Mouse (Mus musculus): ENCODE results near the gene Erp44.

Erp44 gene

GRCm38 (mm10) chr4:48279498-48280134 lies at the start of gene Erp44, which contains the start of gene Invs:
TSS of gene Erp44 (minus strand) at chr4:48279558.
TSS of gene Invs (plus strand) at chr4:48279760.
- DNase-seq (ENCODE audit: low spot score in 2 of 2) = peak; percentile 94 to 97

- DNase-seq (ENCODE audit: low spot score in 2 of 2) = no peak
Observed at GRCm38 (mm10) chr4:48328042-48328441, 48.7 kb upstream of the Erp44 start.

- DNase-seq (ENCODE audit: low spot score in 2 of 2) = no peak
Observed at GRCm38 (mm10) chr4:48327192-48327591, 47.8 kb upstream of the Erp44 start.

- no peak for DNase-seq (ENCODE audit: low spot score in 2 of 2)
Observed at GRCm38 (mm10) chr4:48322095-48322494, 42.7 kb upstream of the Erp44 start.

GRCm38 (mm10) chr4:48321276-48321675 lies 41.9 kb upstream of the Erp44 start:
- no peak for DNase-seq (ENCODE audit: low spot score in 2 of 2)

GRCm38 (mm10) chr4:48316036-48316435 lies 36.7 kb upstream of the Erp44 start:
- no peak for DNase-seq (ENCODE audit: low spot score in 2 of 2)

GRCm38 (mm10) chr4:48314814-48315213 lies 35.5 kb upstream of the Erp44 start:
- no peak for DNase-seq (ENCODE audit: low spot score in 2 of 2)

- DNase-seq (ENCODE audit: low spot score in 2 of 2) = peak in 1 of 2 experiments; percentile 38
Observed at GRCm38 (mm10) chr4:48287086-48287757, 7.9 kb upstream of the Erp44 start.

- DNase-seq (ENCODE audit: low spot score in 2 of 2) = no peak
Observed at GRCm38 (mm10) chr4:48281121-48281520, 1.8 kb upstream of the Erp44 start.

- DNase-seq (ENCODE audit: low spot score in 2 of 2) = no peak
Observed at GRCm38 (mm10) chr4:48278757-48279497, 431 bp downstream of the Erp44 start.

- DNase-seq (ENCODE audit: low spot score in 2 of 2) = no peak
Observed at GRCm38 (mm10) chr4:48277011-48277410, 2.3 kb downstream of the Erp44 start.

- no peak for DNase-seq (ENCODE audit: low spot score in 2 of 2)
Observed at GRCm38 (mm10) chr4:48275736-48276135, 3.6 kb downstream of the Erp44 start.

- DNase-seq (ENCODE audit: low spot score in 2 of 2) = no peak
Observed at GRCm38 (mm10) chr4:48273119-48273829, 6.1 kb downstream of the Erp44 start.

- DNase-seq (ENCODE audit: low spot score in 2 of 2) = no peak
Observed at GRCm38 (mm10) chr4:48271838-48272237, 7.5 kb downstream of the Erp44 start.

GRCm38 (mm10) chr4:48270532-48270931 lies 8.8 kb downstream of the Erp44 start:
- no peak for DNase-seq (ENCODE audit: low spot score in 2 of 2)

GRCm38 (mm10) chr4:48268127-48268526 lies 11.2 kb downstream of the Erp44 start:
- no peak for DNase-seq (ENCODE audit: low spot score in 2 of 2)

- no peak for DNase-seq (ENCODE audit: low spot score in 2 of 2)
Observed at GRCm38 (mm10) chr4:48267683-48268082, 11.7 kb downstream of the Erp44 start.

GRCm38 (mm10) chr4:48258045-48258444 lies 21.3 kb downstream of the Erp44 start:
- no peak for DNase-seq (ENCODE audit: low spot score in 2 of 2)

GRCm38 (mm10) chr4:48253266-48253665 lies 26.1 kb downstream of the Erp44 start:
- DNase-seq (ENCODE audit: low spot score in 2 of 2) = no peak

- DNase-seq (ENCODE audit: low spot score in 2 of 2) = no peak
Observed at GRCm38 (mm10) chr4:48244280-48244679, 35.1 kb downstream of the Erp44 start.

GRCm38 (mm10) chr4:48243737-48244136 lies 35.6 kb downstream of the Erp44 start:
- DNase-seq (ENCODE audit: low spot score in 2 of 2) = no peak

GRCm38 (mm10) chr4:48242482-48242881 lies 36.9 kb downstream of the Erp44 start:
- no peak for DNase-seq (ENCODE audit: low spot score in 2 of 2)
